Mouse (Mus musculus) embryonic facial prominence, embryonic 11.5 days (tissue): ENCODE measurements around the gene Ccdc116. TPM values are rescaled to one million over a fixed set of nuclear protein-coding genes. Genes with fewer than 3 reads are reported as not detected.
A peak's percentile ranks its signal among the peaks of the same experiment; 100 is the strongest.

Experiments
- ATAC-seq: fragments of 200-750 bp; cut with Nextera tagmentation; replicated peaks from 2 replicates; pipeline ENCODE4 v1.8.0; 2017; ENCODE audit warnings: low read depth; ENCODE audit not compliant: insufficient number of reproducible peaks, low FRiP score, low TSS enrichment
- DNase-seq: peaks from one replicate; pipeline ENCODE4 v3.0.0-alpha.2; 2015; ENCODE audit warnings: low spot score
- H3K27ac ChIP-seq: fragments of 300-500 bp; sonication (generic); replicated peaks from 2 replicates; pipeline ENCODE4 v1.5.1; 2014; ENCODE audit warnings: mild to moderate bottlenecking, low read depth, low read length, control low read depth
- H3K27me3 ChIP-seq: fragments of 300-500 bp; sonication (generic); 2 replicates; pipeline ENCODE4 v1.6.1; 2014; ENCODE audit warnings: mild to moderate bottlenecking, low read length, moderate library complexity, mixed read lengths; ENCODE audit not compliant: control insufficient read depth, insufficient read depth
- H3K36me3 ChIP-seq: fragments of 300-500 bp; sonication (generic); replicated peaks from 2 replicates; pipeline ENCODE4 v1.6.1; 2014; ENCODE audit warnings: low read depth, mild to moderate bottlenecking, low read length, moderate library complexity, mixed read lengths; ENCODE audit not compliant: control insufficient read depth, insufficient read depth
- H3K4me1 ChIP-seq: fragments of 300-500 bp; sonication (generic); 2 replicates; pipeline ENCODE4 v1.6.1; 2014; ENCODE audit warnings: low read length, mixed read lengths; ENCODE audit not compliant: control insufficient read depth, insufficient read depth
- H3K4me2 ChIP-seq: fragments of 300-500 bp; sonication (generic); 2 replicates; pipeline ENCODE4 v1.6.1; 2014; ENCODE audit warnings: low read depth, mild to moderate bottlenecking, control low read depth, low read length, moderate library complexity
- H3K4me3 ChIP-seq: fragments of 300-500 bp; sonication (generic); 2 replicates; pipeline ENCODE4 v1.5.1; 2014; ENCODE audit warnings: low read depth, low read length, control low read depth
- H3K9ac ChIP-seq: fragments of 300-500 bp; sonication (generic); replicated peaks from 2 replicates; pipeline ENCODE4 v1.6.1; 2014; ENCODE audit warnings: mild to moderate bottlenecking, control low read depth, low read length
- H3K9me3 ChIP-seq: fragments of 300-500 bp; sonication (generic); replicated peaks from 2 replicates; pipeline ENCODE4 v1.6.1; 2016; ENCODE audit warnings: mild to moderate bottlenecking, low read length, inconsistent platforms, mixed read lengths; ENCODE audit not compliant: control insufficient read depth
- WGBS: fragments of 180-500 bp; shearing (Covaris S2); extraction: QIAGEN DNeasy Blood & Tissue Kit; methylation state at CpG from one replicate; pipeline ENCODE4 v1.1.7; 2014; 5-methylcytosine and 5-hydroxymethylcytosine counted together
- polyA plus RNA-seq: library from polyadenylated mRNA; unstranded; fragments of >200 nt; fragmentation: Nextera tagmentation; extraction: Ambion mirVana; gene quantifications from 2 replicates; pipeline ENCODE4 v1.2.1, GENCODE M21; 2014

Gene Ccdc116
- 0.24 and 0.49 TPM in 2 replicates for polyA plus RNA-seq

DNA sequence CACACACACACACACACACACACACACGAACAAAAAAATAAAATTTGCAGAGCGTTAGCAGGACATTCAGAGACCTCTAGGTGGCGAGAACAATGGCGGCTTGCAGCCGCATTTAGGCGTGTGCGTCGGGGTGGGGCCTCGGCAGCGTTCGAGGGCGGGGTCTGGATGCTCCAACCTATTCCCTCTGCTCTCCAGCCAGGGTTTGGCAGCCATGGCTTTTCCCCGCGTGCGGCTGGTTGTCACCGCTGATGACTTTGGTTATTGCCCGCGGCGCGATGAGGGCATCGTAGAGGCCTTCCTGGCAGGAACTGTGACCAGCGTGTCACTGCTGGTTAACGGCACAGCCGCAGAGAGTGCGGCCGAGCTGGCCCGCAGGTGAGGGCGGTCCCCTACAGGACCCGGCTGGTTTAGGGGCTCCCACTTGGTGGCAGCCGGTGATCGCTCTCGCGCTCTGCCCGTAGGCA lies at the start of gene Ccdc116:
Ccdc116 (minus strand) TSS at position 458 of the 464 bp plus-strand sequence.
- WGBS, result under 1% methylated on average over 33 of the region's 34 CpGs
- DNase-seq, result peak; percentile 94
- no peak within 1 kb of the TSS for H3K27ac ChIP-seq
- peaks cover 3% of the 10 kb centered on the region; the same call in 1 of the 2 replicates for H3K27me3 ChIP-seq
- H3K4me2 ChIP-seq, result peak within 1 kb of the TSS; percentile 94
- ATAC-seq, result peak; percentile 67; the same call in 1 of the 2 replicates
- no peaks in the 10 kb centered on the region for H3K36me3 ChIP-seq
- H3K4me3 ChIP-seq, result peak within 1 kb of the TSS; percentile 55
- H3K9ac ChIP-seq, result peak within 1 kb of the TSS; percentile 53
- peaks cover 8% of the 10 kb centered on the region for H3K4me1 ChIP-seq
- H3K9me3 ChIP-seq, result no peaks in the 10 kb centered on the region

GRCm38 (mm10) chr16:17193823-17194222 lies 46.8 kb upstream of the Ccdc116 start:
- DNase-seq, result no peak
- no peaks in the 10 kb centered on the region for H3K4me1 ChIP-seq
- H3K4me2 ChIP-seq, result no peak overlapping the region

GRCm38 (mm10) chr16:17185475-17185874 lies 38.4 kb upstream of the Ccdc116 start:
- ATAC-seq, result no peak

More at GRCm38 (mm10) chr16:17193823-17194222, 46.8 kb upstream of the Ccdc116 start:
- H3K36me3 ChIP-seq, result peaks cover 3% of the 10 kb centered on the region
- no peak for ATAC-seq
- no peaks in the 10 kb centered on the region for H3K9me3 ChIP-seq
- no peak overlapping the region for H3K27ac ChIP-seq
- H3K9ac ChIP-seq, result no peak overlapping the region
- 95% methylated on average over 4 of the region's 4 CpGs for WGBS
- H3K4me3 ChIP-seq, result no peak overlapping the region
- H3K27me3 ChIP-seq, result no peaks in the 10 kb centered on the region

GRCm38 (mm10) chr16:17183003-17183402 lies 36.0 kb upstream of the Ccdc116 start:
- Histone ChIP-seq H3K9me3 (no peaks in the 10 kb centered on the region), H3K4me3 (no peak overlapping the region), H3K27me3 (no peaks in the 10 kb centered on the region), H3K27ac (no peak overlapping the region), H3K4me1 (no peaks in the 10 kb centered on the region), H3K4me2 (no peak overlapping the region), H3K9ac (no peak overlapping the region), H3K36me3 (no peaks in the 10 kb centered on the region; the same call in 1 of the 2 replicates)
- no peak for ATAC-seq
- WGBS, result 85% methylated on average over 3 of the region's 3 CpGs
- no peak for DNase-seq

More at GRCm38 (mm10) chr16:17185475-17185874, 38.4 kb upstream of the Ccdc116 start:
- H3K27me3 ChIP-seq, result no peaks in the 10 kb centered on the region
- no peaks in the 10 kb centered on the region for H3K4me1 ChIP-seq
- H3K4me2 ChIP-seq, result no peak overlapping the region
- no peaks in the 10 kb centered on the region; the same call in 1 of the 2 replicates for H3K36me3 ChIP-seq
- H3K27ac ChIP-seq, result no peak overlapping the region
- DNase-seq, result no peak
- H3K9me3 ChIP-seq, result no peaks in the 10 kb centered on the region
- H3K9ac ChIP-seq, result no peak overlapping the region
- H3K4me3 ChIP-seq, result no peak overlapping the region

- 82% methylated on average over 2 of the region's 2 CpGs for WGBS
- H3K36me3 ChIP-seq, result no peaks in the 10 kb centered on the region; the same call in 1 of the 2 replicates
These were observed 35.1 kb upstream of the Ccdc116 start for GRCm38 (mm10) chr16:17182136-17182535.

GRCm38 (mm10) chr16:17181382-17181781 lies 34.4 kb upstream of the Ccdc116 start:
- WGBS, result 90% methylated on average over 4 of the region's 4 CpGs
- H3K27me3 ChIP-seq, result no peaks in the 10 kb centered on the region
- H3K4me1 ChIP-seq, result no peaks in the 10 kb centered on the region
- no peaks in the 10 kb centered on the region for H3K36me3 ChIP-seq
- no peak overlapping the region for H3K9ac ChIP-seq
- H3K4me3 ChIP-seq, result no peak overlapping the region
- ATAC-seq, result no peak
- H3K9me3 ChIP-seq, result no peaks in the 10 kb centered on the region
- no peak overlapping the region for H3K27ac ChIP-seq
- H3K4me2 ChIP-seq, result no peak overlapping the region
- no peak for DNase-seq

More at GRCm38 (mm10) chr16:17182136-17182535, 35.1 kb upstream of the Ccdc116 start:
- DNase-seq, result no peak
- no peak overlapping the region for H3K27ac ChIP-seq
- no peak for ATAC-seq
- H3K9ac ChIP-seq, result no peak overlapping the region
- no peaks in the 10 kb centered on the region for H3K4me1 ChIP-seq
- H3K4me3 ChIP-seq, result no peak overlapping the region
- no peak overlapping the region for H3K4me2 ChIP-seq
- H3K27me3 ChIP-seq, result no peaks in the 10 kb centered on the region
- no peaks in the 10 kb centered on the region for H3K9me3 ChIP-seq

- no peak for DNase-seq
- Histone ChIP-seq H3K36me3 (peaks cover 2% of the 10 kb centered on the region; the same call in 1 of the 2 replicates), H3K27ac (no peak overlapping the region), H3K4me1 (no peaks in the 10 kb centered on the region), H3K27me3 (no peaks in the 10 kb centered on the region), H3K4me2 (no peak overlapping the region), H3K9me3 (no peaks in the 10 kb centered on the region), H3K9ac (no peak overlapping the region), H3K4me3 (no peak overlapping the region)
- no peak for ATAC-seq
- 90% methylated on average over 3 of the region's 3 CpGs for WGBS
These were observed 32.7 kb upstream of the Ccdc116 start for GRCm38 (mm10) chr16:17179706-17180105.

DNA sequence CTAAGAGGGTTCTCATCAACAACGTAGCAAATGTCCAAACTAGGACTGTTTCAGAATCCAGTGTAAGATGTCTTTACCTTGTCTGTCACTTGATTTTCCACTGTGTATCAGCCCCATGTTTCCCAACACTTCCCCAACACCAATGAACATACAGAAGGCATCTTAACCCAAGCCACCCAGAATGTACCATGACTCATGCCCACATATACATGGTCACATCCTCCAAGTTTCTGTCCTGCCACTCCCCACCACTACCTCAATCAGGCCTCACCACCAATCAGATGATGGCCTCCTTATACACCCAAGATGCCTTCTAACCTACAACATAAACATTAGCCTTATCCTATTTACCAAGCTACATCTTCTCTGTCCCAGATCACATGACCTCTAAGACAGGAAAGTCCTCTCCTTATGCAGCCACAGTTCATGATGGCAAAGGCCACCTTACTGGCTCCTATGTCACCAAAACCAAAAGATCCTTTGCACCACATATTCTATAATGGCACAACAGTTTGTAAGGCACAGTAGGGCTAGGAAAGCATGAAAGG lies 30.7 kb upstream of the Ccdc116 start:
- no peaks in the 10 kb centered on the region for H3K4me1 ChIP-seq
- peaks cover 5% of the 10 kb centered on the region; the same call in 1 of the 2 replicates for H3K36me3 ChIP-seq
- no peak for DNase-seq
- H3K27me3 ChIP-seq, result no peaks in the 10 kb centered on the region
- H3K27ac ChIP-seq, result no peak overlapping the region
- no peak overlapping the region for H3K9ac ChIP-seq
- H3K4me2 ChIP-seq, result no peak overlapping the region
- WGBS, result 91% methylated on average over 1 of the region's 1 CpGs
- no peaks in the 10 kb centered on the region for H3K9me3 ChIP-seq
- no peak for ATAC-seq
- H3K4me3 ChIP-seq, result no peak overlapping the region
